ENCODE assay signal across 12 mouse cellular contexts in the genomic region with DNA sequence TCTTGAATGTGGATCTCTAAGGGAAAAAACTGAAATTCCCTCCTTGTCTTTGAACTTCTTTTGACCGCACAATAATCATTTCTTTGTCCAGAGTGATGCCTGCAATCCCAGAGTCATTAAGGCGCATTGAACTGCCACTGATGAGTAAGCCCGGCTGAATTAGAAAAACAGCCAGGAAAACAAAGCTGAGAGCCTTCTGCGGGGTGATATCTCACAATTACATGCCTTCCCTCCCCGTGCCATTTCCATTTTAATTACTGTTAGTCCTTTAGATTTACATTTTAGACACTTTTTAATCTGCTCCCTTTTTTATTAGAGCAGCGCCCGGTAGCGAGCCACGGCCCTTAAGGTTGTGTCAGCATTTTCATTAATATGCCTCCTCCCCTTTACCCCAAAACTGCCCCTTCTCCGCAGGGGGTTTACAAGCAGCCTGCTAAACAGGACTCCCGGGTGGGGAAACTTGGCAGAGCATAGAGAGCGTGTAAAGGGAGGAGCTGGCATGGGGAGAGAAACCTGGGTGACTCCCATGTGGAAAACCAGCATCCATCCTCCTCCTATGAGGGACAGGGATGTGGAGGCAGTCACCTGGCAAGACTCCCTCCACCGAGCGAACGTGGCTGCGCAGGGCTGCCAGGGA.
DNase-seq lines count a peak whose midpoint lies in the region; ATAC-seq and TF ChIP-seq lines count a peak whose summit lies in the region.
"Had no signal": no experiment of that assay in that cellular context is flagged by ENCODE, and none has a peak within 500 bp of the region (broad histone marks: within the 10 kb centered on the region; RNA-seq: fewer than 3 reads in every experiment).

No protein-coding gene starts in this region.

- H3K36me3 ChIP-seq in kidney, postnatal 0 days (ENCODE audit: insufficient read depth, low read length): no peaks in the 10 kb centered on the region
- no peaks in the 10 kb centered on the region; the same call in 1 of the 2 replicates for H3K36me3 ChIP-seq in kidney, adult 2 months (ENCODE audit: control insufficient read depth, insufficient read depth, low read length)
- no peaks in the 10 kb centered on the region for H3K36me3 ChIP-seq in forebrain, embryonic 11.5 days (ENCODE audit: control insufficient read depth, insufficient read depth, low read length)
- 0 out of 2 replicates have a peak, but pooled peaks cover 4% of the 10 kb centered on the region for H3K36me3 ChIP-seq in hindbrain, embryonic 12.5 days
- no peaks in the 10 kb centered on the region for H3K36me3 ChIP-seq in midbrain, embryonic 16.5 days (ENCODE audit: control insufficient read depth, insufficient read depth, low read length)

- no peak for TF ChIP-seq CTCF in kidney, postnatal 0 days (IDR thresholded peaks at IDR 0.05; ENCODE audit: low read depth)
- no peak for TF ChIP-seq CTCF in kidney, adult 2 months (conservative IDR thresholded peaks at IDR 0.05; ENCODE audit: insufficient read depth, insufficient read length, low read depth, low read length)

- H3K9ac ChIP-seq in kidney, postnatal 0 days (ENCODE audit: low read depth, low read length): no peak overlapping the region
- no peak overlapping the region for H3K9ac ChIP-seq in forebrain, embryonic 11.5 days (ENCODE audit: low read length)
- H3K9ac ChIP-seq in hindbrain, embryonic 12.5 days: no peak overlapping the region
- no peak overlapping the region for H3K9ac ChIP-seq in midbrain, embryonic 16.5 days (ENCODE audit: low read depth, low read length)
- H3K9ac ChIP-seq: embryonic facial prominence, embryonic 13.5 days had no signal

- no peak overlapping the region for H3K4me3 ChIP-seq in kidney, postnatal 0 days (replicated peaks; ENCODE audit: low read depth, low read length)
- H3K4me3 ChIP-seq in kidney, adult 2 months (ENCODE audit: insufficient read depth, low read depth, low read length): no peak overlapping the region
- no peak overlapping the region for H3K4me3 ChIP-seq in forebrain, embryonic 11.5 days (ENCODE audit: low read depth, low read length)
- H3K4me3 ChIP-seq in hindbrain, embryonic 12.5 days: no peak overlapping the region
- H3K4me3 ChIP-seq in midbrain, embryonic 16.5 days (ENCODE audit: low read depth, low read length): no peak overlapping the region
- H3K4me3 ChIP-seq: embryonic facial prominence, embryonic 13.5 days; myocyte had no signal

- DNase-seq in kidney, postnatal 0 days (ENCODE audit: low spot score): peak; percentile 34
- no peak for DNase-seq in kidney, adult 2 months
- DNase-seq in forebrain, embryonic 11.5 days (ENCODE audit: low spot score): peak; percentile 55
- DNase-seq in adrenal gland, adult 18-20 months (ENCODE audit: low spot score in 2 of 2): no peak
- no peak for DNase-seq in natural killer cell, adult 2 months (ENCODE audit: low spot score in 2 of 2)
- DNase-seq: kidney, adult 9 months; left cerebral cortex, postnatal 4 days; lung, adult 2 months had no signal

- WGBS in kidney, postnatal 0 days: 29% methylated on average over 16 of the region's 16 CpGs
- WGBS in kidney, adult 2 months: 73% methylated on average over 16 of the region's 16 CpGs
- 24% methylated on average over 16 of the region's 16 CpGs for WGBS in forebrain, embryonic 11.5 days
- WGBS in hindbrain, embryonic 12.5 days: 23% methylated on average over 16 of the region's 16 CpGs
- 18% methylated on average over 16 of the region's 16 CpGs for WGBS in midbrain, embryonic 16.5 days

- no peak overlapping the region for H3K27ac ChIP-seq in kidney, postnatal 0 days
- no peak overlapping the region for H3K27ac ChIP-seq in kidney, adult 2 months (ENCODE audit: insufficient read depth, low read depth, low read length)
- H3K27ac ChIP-seq in forebrain, embryonic 11.5 days (ENCODE audit: low read depth, low read length): no peak overlapping the region
- H3K27ac ChIP-seq in hindbrain, embryonic 12.5 days: peak overlapping the region; percentile 70
- H3K27ac ChIP-seq in midbrain, embryonic 16.5 days (ENCODE audit: low read length): peak overlapping the region; percentile 0; the same call in 1 of the 2 replicates
- H3K27ac ChIP-seq: embryonic facial prominence, embryonic 13.5 days had no signal

- H3K27me3 ChIP-seq in kidney, postnatal 0 days (ENCODE audit: insufficient read depth, low read length): no peaks in the 10 kb centered on the region
- H3K27me3 ChIP-seq in kidney, adult 2 months (replicated peaks; ENCODE audit: control insufficient read depth, insufficient read depth, low read length): no peaks in the 10 kb centered on the region
- H3K27me3 ChIP-seq in forebrain, embryonic 11.5 days (ENCODE audit: control insufficient read depth, insufficient read depth, low read length): peaks cover 4% of the 10 kb centered on the region
- H3K27me3 ChIP-seq in hindbrain, embryonic 12.5 days: peaks cover 12% of the 10 kb centered on the region
- no peaks in the 10 kb centered on the region for H3K27me3 ChIP-seq in midbrain, embryonic 16.5 days (ENCODE audit: control insufficient read depth, insufficient read depth, low read depth, low read length)

- ATAC-seq in kidney, postnatal 0 days (replicated peaks; ENCODE audit: low FRiP score, low read depth): no peak
- peak; percentile 59 for ATAC-seq in forebrain, embryonic 11.5 days (replicated peaks; ENCODE audit: low FRiP score)
- ATAC-seq in hindbrain, embryonic 12.5 days (ENCODE audit: low FRiP score): peak; percentile 72
- peak; percentile 12; the same call in 1 of the 2 replicates for ATAC-seq in midbrain, embryonic 16.5 days

- TF ChIP-seq POLR2A in kidney, adult 2 months (IDR thresholded peaks at IDR 0.05; ENCODE audit: low read depth, low read length): no peak

- no peaks in the 10 kb centered on the region for H3K9me3 ChIP-seq in kidney, postnatal 0 days (replicated peaks; ENCODE audit: low read length)
- H3K9me3 ChIP-seq in forebrain, embryonic 11.5 days (ENCODE audit: control insufficient read depth, low read length): no peaks in the 10 kb centered on the region
- H3K9me3 ChIP-seq in hindbrain, embryonic 12.5 days (replicated peaks): no peaks in the 10 kb centered on the region
- no peaks in the 10 kb centered on the region for H3K9me3 ChIP-seq in midbrain, embryonic 16.5 days (replicated peaks; ENCODE audit: control insufficient read depth, low read length, poor library complexity, severe bottlenecking)
- H3K9me3 ChIP-seq: embryonic facial prominence, embryonic 13.5 days had no signal

- H3K4me1 ChIP-seq in kidney, postnatal 0 days (replicated peaks; ENCODE audit: insufficient read depth, low read length): 0 out of 2 replicates have a peak, but pooled peaks cover 5% of the 10 kb centered on the region
- no peaks in the 10 kb centered on the region for H3K4me1 ChIP-seq in kidney, adult 2 months (ENCODE audit: control insufficient read depth, insufficient read depth, low read length)
- peaks cover 22% of the 10 kb centered on the region for H3K4me1 ChIP-seq in forebrain, embryonic 11.5 days (replicated peaks; ENCODE audit: control insufficient read depth, insufficient read depth, low read length)
- H3K4me1 ChIP-seq in hindbrain, embryonic 12.5 days: peaks cover 55% of the 10 kb centered on the region
- H3K4me1 ChIP-seq in midbrain, embryonic 16.5 days (ENCODE audit: control insufficient read depth, insufficient read depth, low read length): peaks cover 29% of the 10 kb centered on the region

- no peak overlapping the region for H3K4me2 ChIP-seq in kidney, postnatal 0 days (ENCODE audit: low read length)
- peak overlapping the region; percentile 24; the same call in 1 of the 2 replicates for H3K4me2 ChIP-seq in forebrain, embryonic 11.5 days (ENCODE audit: low read depth, low read length, severe bottlenecking)
- H3K4me2 ChIP-seq in hindbrain, embryonic 12.5 days (replicated peaks): peak overlapping the region; percentile 9
- H3K4me2 ChIP-seq in midbrain, embryonic 16.5 days (ENCODE audit: low read length): peak overlapping the region; percentile 9; the same call in 1 of the 2 replicates
- H3K4me2 ChIP-seq: embryonic facial prominence, embryonic 13.5 days had no signal

Comparison
In these comparisons a context has a peak if more than half of its experiments do, and no peak if none do; other contexts are left out.
1. DNase-seq: peak in kidney, postnatal 0 days (single experiment) and forebrain, embryonic 11.5 days (single experiment); none in kidney, adult 2 months (single experiment), adrenal gland, adult 18-20 months (0 of 2) and natural killer cell, adult 2 months (0 of 2).
2. H3K27ac ChIP-seq: peak in hindbrain, embryonic 12.5 days (single experiment) and midbrain, embryonic 16.5 days (single experiment); none in kidney, postnatal 0 days (single experiment), kidney, adult 2 months (single experiment) and forebrain, embryonic 11.5 days (single experiment).